Mouse (Mus musculus) heart, embryonic 14.5 days (tissue): Measurements from ENCODE around the gene Kpnb1. TPM values are rescaled to one million over a fixed set of nuclear protein-coding genes. Genes with fewer than 3 reads are reported as not detected.
A peak's percentile ranks its signal among the peaks of the same experiment; 100 is the strongest.

ENCODE experiments used
- ATAC-seq: fragments of 200-750 bp; cut with Nextera tagmentation; 2 replicates; pipeline ENCODE4 v1.8.0; 2017; ENCODE audit warnings: low read depth, moderate TSS enrichment; ENCODE audit not compliant: insufficient number of reproducible peaks, insufficient read depth, low FRiP score
- H3K27ac ChIP-seq, 2 experiments: fragments of 200-500 bp in 1 of 2; fragments of 300-500 bp in 1 of 2; sonication (generic) in 1 of 2; replicated peaks in 1 of 2; 2 replicates each; pipeline ENCODE4 v1.5.1; 2012 to 2014; ENCODE audit warnings: low read depth in 2 of 2, low read length in 2 of 2, control low read depth in 1 of 2, mild to moderate bottlenecking in 1 of 2, mixed read lengths in 1 of 2; ENCODE audit not compliant: control insufficient read depth in 1 of 2, insufficient read depth in 1 of 2
- H3K27me3 ChIP-seq: fragments of 300-500 bp; sonication (generic); 2 replicates; pipeline ENCODE4 v1.6.1; 2014; ENCODE audit warnings: mild to moderate bottlenecking, low read length, control low read depth; ENCODE audit not compliant: control insufficient read depth, insufficient read depth
- H3K36me3 ChIP-seq: fragments of 300-500 bp; sonication (generic); 2 replicates; pipeline ENCODE4 v1.6.1; 2014; ENCODE audit warnings: mild to moderate bottlenecking, control low read depth, low read length, mixed read lengths; ENCODE audit not compliant: control insufficient read depth, insufficient read depth
- H3K4me1 ChIP-seq, 2 experiments: fragments of 200-500 bp in 1 of 2; fragments of 300-500 bp in 1 of 2; sonication (generic) in 1 of 2; 2 replicates each; pipeline ENCODE4 v1.6.1; 2012 to 2014; ENCODE audit warnings: low read length in 2 of 2, control low read depth in 1 of 2, mixed read lengths in 1 of 2; ENCODE audit not compliant: control insufficient read depth in 2 of 2, insufficient read depth in 2 of 2
- H3K4me2 ChIP-seq: fragments of 300-500 bp; sonication (generic); 2 replicates; pipeline ENCODE4 v1.6.1; 2014; ENCODE audit warnings: mild to moderate bottlenecking, low read length
- H3K4me3 ChIP-seq, 2 experiments: fragments of 200-500 bp in 1 of 2; fragments of 300-500 bp in 1 of 2; sonication (generic) in 1 of 2; 2 replicates each; pipeline ENCODE4 v1.5.1; 2012 to 2014; ENCODE audit warnings: low read length in 2 of 2, mild to moderate bottlenecking in 2 of 2, control low read depth in 1 of 2, low read depth in 1 of 2, moderate library complexity in 1 of 2; ENCODE audit not compliant: control insufficient read depth in 1 of 2, insufficient read depth in 1 of 2
- H3K9ac ChIP-seq: fragments of 300-500 bp; sonication (generic); 2 replicates; pipeline ENCODE4 v1.6.1; 2014; ENCODE audit warnings: mild to moderate bottlenecking, low read length
- H3K9me3 ChIP-seq: fragments of 300-500 bp; sonication (generic); 2 replicates; pipeline ENCODE4 v1.6.1; 2016; ENCODE audit warnings: low read length, control low read depth; ENCODE audit not compliant: control insufficient read depth
- WGBS: fragments of 180-500 bp; shearing (Covaris S2); extraction: QIAGEN DNeasy Blood & Tissue Kit; methylation state at CpG from one replicate; pipeline ENCODE4 v1.1.7; 2014; 5-methylcytosine and 5-hydroxymethylcytosine counted together
- polyA plus RNA-seq: library from polyadenylated mRNA; unstranded; fragments of >200 nt; fragmentation: Nextera tagmentation; extraction: Ambion mirVana; gene quantifications from 2 replicates; pipeline ENCODE4 v1.2.1, GENCODE M21; 2014

The Kpnb1 gene
- polyA plus RNA-seq, 1 experiment from 2014 or later: 38.8 TPM

GRCm38 (mm10) chr11:97149995-97150410 lies 37.7 kb downstream of the Kpnb1 start:
- WGBS: 3% methylated on average over 14 of the region's 14 CpGs
- peak; percentile 65 for ATAC-seq
- Histone ChIP-seq H3K9ac (peak overlapping the region; percentile 80), H3K4me1 (peaks cover 19 to 30% of the 10 kb centered on the region in 2 experiments), H3K27ac (peak overlapping the region; percentile 79 to 88), H3K9me3 (no peaks in the 10 kb centered on the region), H3K4me3 (peak overlapping the region; percentile 48 to 75), H3K36me3 (peaks cover 20% of the 10 kb centered on the region), H3K4me2 (peak overlapping the region; percentile 95), H3K27me3 (no peaks in the 10 kb centered on the region)

DNA sequence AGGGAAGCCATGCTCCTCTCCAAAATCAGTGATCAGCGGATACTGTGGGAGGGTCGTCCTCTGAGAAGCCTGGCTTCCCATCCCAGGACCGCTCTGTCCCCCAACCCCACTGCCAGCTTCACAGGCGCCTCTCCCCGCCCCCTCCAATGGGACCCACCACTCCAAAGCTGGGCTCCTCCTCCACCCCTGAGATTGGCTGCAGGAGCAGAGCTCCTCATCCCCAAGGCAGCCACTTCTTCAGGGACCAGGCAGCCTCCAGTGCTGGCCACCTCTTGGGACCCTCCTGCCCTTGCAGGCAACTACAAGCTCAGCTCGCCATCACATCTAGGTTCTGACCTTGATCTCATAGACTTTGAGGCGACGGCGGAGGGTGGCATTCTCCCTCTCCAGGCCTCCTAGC lies 38.7 kb downstream of the Kpnb1 start:
- 23% methylated on average over 9 of the region's 9 CpGs for WGBS
- Histone ChIP-seq H3K4me3 (peak overlapping the region; percentile 48 to 75), H3K27me3 (no peaks in the 10 kb centered on the region), H3K4me1 (peaks cover 19 to 30% of the 10 kb centered on the region in 2 experiments), H3K9me3 (no peaks in the 10 kb centered on the region), H3K4me2 (peak overlapping the region; percentile 95), H3K36me3 (peaks cover 29% of the 10 kb centered on the region), H3K9ac (peak overlapping the region; percentile 80), H3K27ac (peak overlapping the region; percentile 79 to 88)
- no peak for ATAC-seq

DNA sequence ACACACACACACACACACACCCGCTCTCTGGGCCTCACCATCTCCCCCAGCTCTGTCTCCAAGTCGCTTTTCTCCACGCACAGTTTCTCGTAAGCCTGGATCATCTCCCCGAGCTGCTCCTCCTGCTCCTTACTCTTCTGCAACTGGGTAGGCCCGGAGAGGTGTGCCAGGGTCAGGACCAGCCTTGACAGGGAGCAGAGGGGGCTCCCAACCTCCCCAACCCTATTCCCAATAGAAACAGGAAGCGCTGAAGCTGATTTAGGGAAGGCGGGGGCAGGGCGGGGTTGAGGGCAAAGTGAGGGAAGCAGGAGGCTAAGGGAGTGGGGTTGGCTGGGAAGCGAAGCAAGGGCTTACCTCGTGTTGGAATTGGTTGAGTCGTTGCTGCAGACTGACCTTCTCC lies 39.1 kb downstream of the Kpnb1 start:
- no peak for ATAC-seq
- H3K27ac ChIP-seq: peak overlapping the region in 1 of 2 experiments; percentile 88; a peak in 2 of 4 replicates
- WGBS: 41% methylated on average over 12 of the region's 12 CpGs

GRCm38 (mm10) chr11:97147333-97147732 lies 40.3 kb downstream of the Kpnb1 start:
- Histone ChIP-seq H3K27ac (no peak overlapping the region), H3K4me3 (no peak overlapping the region), H3K9me3 (no peaks in the 10 kb centered on the region), H3K36me3 (peaks cover 31% of the 10 kb centered on the region), H3K9ac (no peak overlapping the region), H3K4me2 (peak overlapping the region; percentile 95; the same call in 1 of the 2 replicates), H3K4me1 (peaks cover 14 to 24% of the 10 kb centered on the region in 2 experiments), H3K27me3 (no peaks in the 10 kb centered on the region)
- no peak for ATAC-seq
- 63% methylated on average over 8 of the region's 8 CpGs for WGBS

More for the DNA sequence above, 39.1 kb downstream of the Kpnb1 start:
- no peaks in the 10 kb centered on the region for H3K9me3 ChIP-seq
- H3K27me3 ChIP-seq: no peaks in the 10 kb centered on the region
- H3K36me3 ChIP-seq: peaks cover 31% of the 10 kb centered on the region
- H3K4me2 ChIP-seq: peak overlapping the region; percentile 95
- peaks cover 19 to 30% of the 10 kb centered on the region in 2 experiments for H3K4me1 ChIP-seq
- H3K4me3 ChIP-seq: peak overlapping the region; percentile 48 to 75
- peak overlapping the region; percentile 80 for H3K9ac ChIP-seq

GRCm38 (mm10) chr11:97146724-97147123 lies 41.0 kb downstream of the Kpnb1 start:
- ATAC-seq: no peak
- no peak overlapping the region for H3K4me3 ChIP-seq
- H3K4me1 ChIP-seq: peaks cover 10 to 18% of the 10 kb centered on the region in 2 experiments; a peak in 3 of 4 replicates
- no peaks in the 10 kb centered on the region for H3K27me3 ChIP-seq
- WGBS: 9% methylated on average over 8 of the region's 8 CpGs
- H3K27ac ChIP-seq: no peak overlapping the region
- peak overlapping the region; percentile 95 for H3K4me2 ChIP-seq
- peaks cover 31% of the 10 kb centered on the region for H3K36me3 ChIP-seq
- H3K9ac ChIP-seq: no peak overlapping the region; the same call in 1 of the 2 replicates
- H3K9me3 ChIP-seq: no peaks in the 10 kb centered on the region

DNA sequence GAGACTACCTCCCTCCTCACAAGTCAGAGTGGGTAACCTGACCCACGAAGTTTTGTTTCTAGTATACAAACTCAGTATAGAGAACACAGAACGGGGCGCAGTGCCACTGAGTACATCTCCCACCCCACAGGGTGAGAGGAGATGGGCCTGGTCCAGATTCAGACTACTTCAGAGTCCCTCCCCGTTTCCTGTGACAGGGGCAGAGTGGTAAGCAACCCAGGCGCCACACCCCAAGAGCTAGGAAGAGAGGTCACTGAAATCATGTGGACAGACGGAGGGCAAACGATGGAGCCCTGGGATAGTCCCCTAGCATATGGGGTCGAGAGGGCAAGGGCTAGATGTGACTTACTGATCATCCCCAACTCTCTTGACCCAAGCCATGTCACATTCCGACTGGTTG lies 41.7 kb downstream of the Kpnb1 start:
- Histone ChIP-seq H3K36me3 (peaks cover 31% of the 10 kb centered on the region), H3K9ac (no peak overlapping the region), H3K27ac (no peak overlapping the region), H3K9me3 (no peaks in the 10 kb centered on the region), H3K4me2 (no peak overlapping the region), H3K4me1 (peaks cover 10 to 15% of the 10 kb centered on the region in 2 experiments; a peak in 3 of 4 replicates), H3K4me3 (no peak overlapping the region), H3K27me3 (peaks cover under 1% of the 10 kb centered on the region; the same call in 1 of the 2 replicates)
- ATAC-seq: no peak
- WGBS: 69% methylated on average over 9 of the region's 9 CpGs

GRCm38 (mm10) chr11:97145320-97145719 lies 42.4 kb downstream of the Kpnb1 start:
- H3K27me3 ChIP-seq: peaks cover 5% of the 10 kb centered on the region
- H3K27ac ChIP-seq: no peak overlapping the region
- H3K9me3 ChIP-seq: no peaks in the 10 kb centered on the region
- H3K4me1 ChIP-seq: peaks cover 10 to 15% of the 10 kb centered on the region in 2 experiments; a peak in 3 of 4 replicates
- H3K9ac ChIP-seq: no peak overlapping the region
- H3K36me3 ChIP-seq: peaks cover 32% of the 10 kb centered on the region
- no peak overlapping the region for H3K4me2 ChIP-seq
- ATAC-seq: no peak
- 72% methylated on average over 2 of the region's 2 CpGs for WGBS
- H3K4me3 ChIP-seq: no peak overlapping the region
